Mouse (Mus musculus): ENCODE measurements around the gene Cnpy3. TPM values are rescaled to one million over a fixed set of nuclear protein-coding genes. Genes with fewer than 3 reads are reported as not detected.
"Not testable (repeated sequence)": the region's sequence is repeated elsewhere in the genome, so short reads cannot be mapped to it uniquely, and the experiment has no call there.

The Cnpy3 gene
- total RNA-seq, 2 experiments from 2014 or later = 68.6 to 121 TPM

GRCm38 (mm10) chr17:46767868-46768267 is 15.9 kb upstream of the Cnpy3 start:
- ATAC-seq (replicated peaks; ENCODE audit: poor library complexity, severe bottlenecking) = peak; percentile 50

GRCm38 (mm10) chr17:46764916-46765315 is 12.9 kb upstream of the Cnpy3 start:
- ATAC-seq (replicated peaks; ENCODE audit: poor library complexity, severe bottlenecking) = not testable (repeated sequence)

- ATAC-seq (replicated peaks; ENCODE audit: poor library complexity, severe bottlenecking) = no peak
These were observed 11.5 kb upstream of the Cnpy3 start, which contains the start of gene Ptcra for GRCm38 (mm10) chr17:46763544-46763943. Ptcra (minus strand) TSS chr17:46763712.

- ATAC-seq (replicated peaks; ENCODE audit: poor library complexity, severe bottlenecking) = no peak
These were observed 6.7 kb upstream of the Cnpy3 start for GRCm38 (mm10) chr17:46758753-46759152.

- peak; percentile 76 for ATAC-seq (replicated peaks; ENCODE audit: poor library complexity, severe bottlenecking)
These were observed 789 bp downstream of the Cnpy3 start for GRCm38 (mm10) chr17:46751056-46751793.

DNA sequence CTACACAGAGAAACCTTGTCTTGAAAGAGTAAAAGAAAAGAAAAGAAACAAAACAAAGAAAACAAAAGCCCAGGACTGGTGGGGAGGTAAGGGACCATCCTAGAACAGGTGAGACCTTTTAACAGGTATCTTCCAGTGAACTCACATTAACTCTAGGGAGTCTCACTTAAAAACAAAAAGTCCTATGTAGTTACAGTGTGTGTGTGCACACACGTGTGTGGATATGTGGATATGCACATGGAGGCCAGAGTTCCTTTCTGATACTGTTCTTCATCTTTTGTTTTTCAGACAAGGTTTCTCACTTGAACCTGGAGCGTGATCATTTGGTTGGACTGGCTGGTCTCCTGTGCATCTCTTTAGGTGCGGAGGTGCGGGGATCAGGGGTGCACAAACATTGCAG is 1.4 kb downstream of the Cnpy3 start:
- ATAC-seq (replicated peaks; ENCODE audit: poor library complexity, severe bottlenecking) = no peak

DNA sequence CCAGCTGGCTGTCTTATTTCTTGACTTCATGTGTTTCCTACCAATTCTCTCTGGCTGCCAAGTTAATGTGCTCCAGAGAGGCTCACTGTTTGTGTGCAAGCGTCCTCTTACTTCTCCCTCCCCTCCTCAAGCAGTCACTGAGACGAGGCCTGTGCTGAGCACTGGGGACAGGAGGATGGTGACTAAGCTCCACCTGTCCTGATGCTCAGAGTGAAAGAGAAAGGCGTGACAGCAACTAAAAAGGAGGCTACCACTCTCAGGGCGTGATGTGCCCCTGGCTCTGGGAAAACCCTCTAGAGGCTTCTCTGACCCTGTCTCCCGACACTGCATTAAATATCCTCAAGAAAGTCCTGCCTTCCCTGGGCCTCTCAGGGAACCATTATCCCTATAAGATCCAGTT is 2.7 kb downstream of the Cnpy3 start:
- no peak for ATAC-seq (replicated peaks; ENCODE audit: poor library complexity, severe bottlenecking)

DNA sequence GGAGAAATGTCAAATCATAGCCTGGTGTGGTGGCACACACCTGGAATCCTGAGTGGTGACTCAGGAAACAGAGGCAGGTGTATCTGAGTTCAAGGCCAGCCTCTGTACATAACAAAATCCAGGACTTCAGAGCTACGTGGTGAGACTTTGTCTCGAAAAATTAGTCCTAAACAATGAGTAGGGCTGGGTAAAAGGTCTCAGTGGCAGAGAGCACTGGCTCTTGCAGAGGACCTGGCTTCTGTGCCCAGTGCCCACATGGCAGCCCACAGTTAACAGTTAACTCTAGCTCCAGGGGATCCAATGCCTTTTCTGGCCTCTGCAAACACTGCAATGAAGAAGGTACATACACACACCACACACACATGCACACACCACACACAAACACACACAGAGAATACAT is 4.2 kb downstream of the Cnpy3 start:
- no peak for ATAC-seq (replicated peaks; ENCODE audit: poor library complexity, severe bottlenecking)

DNA sequence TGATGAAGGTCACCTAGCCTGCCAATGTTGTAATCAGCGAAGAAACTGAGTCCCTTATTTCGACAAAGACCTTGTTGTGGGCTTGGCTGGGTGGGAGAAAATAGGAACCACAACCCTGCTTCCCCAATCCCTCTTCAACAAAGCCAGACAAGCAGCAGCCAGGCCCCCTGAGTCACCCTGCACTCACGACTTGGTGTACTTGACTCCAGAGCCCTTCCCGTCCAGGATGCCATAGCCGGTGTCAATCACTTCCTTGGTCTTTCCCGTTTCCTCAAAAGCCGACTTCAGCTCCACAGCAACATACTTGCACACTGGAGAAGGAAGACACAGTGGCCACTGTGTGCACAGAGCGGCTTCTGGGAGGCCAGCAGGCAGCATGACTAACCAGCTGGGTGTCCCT is 4.8 kb downstream of the Cnpy3 start:
- peak; percentile 18 for ATAC-seq (replicated peaks; ENCODE audit: poor library complexity, severe bottlenecking)

GRCm38 (mm10) chr17:46745506-46745905 is 6.5 kb downstream of the Cnpy3 start:
- no peak for ATAC-seq (replicated peaks; ENCODE audit: poor library complexity, severe bottlenecking)

DNA sequence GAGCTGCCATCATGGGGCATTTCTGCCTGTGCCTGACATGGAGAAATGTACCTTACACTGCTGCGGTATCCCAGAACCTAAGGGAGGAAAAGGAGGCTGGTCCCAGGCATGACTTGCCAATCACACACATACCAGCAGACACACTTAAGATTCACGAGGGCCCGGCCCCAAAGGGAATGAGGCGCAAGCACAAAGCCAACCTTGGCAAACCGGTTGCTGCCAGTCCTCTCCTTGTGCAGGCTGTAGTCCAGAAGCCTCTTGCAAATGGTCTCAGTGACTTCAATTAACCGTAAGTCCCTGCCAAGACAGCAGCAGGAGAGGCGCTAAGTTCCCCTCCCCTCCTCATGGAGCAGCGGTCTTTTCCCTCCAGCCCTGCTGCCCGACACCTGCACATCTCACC is 9.0 kb downstream of the Cnpy3 start:
- no peak for ATAC-seq (replicated peaks; ENCODE audit: poor library complexity, severe bottlenecking)

- no peak for ATAC-seq (replicated peaks; ENCODE audit: poor library complexity, severe bottlenecking)
These were observed 10.7 kb downstream of the Cnpy3 start for GRCm38 (mm10) chr17:46741305-46741704.

- peak; percentile 70 for ATAC-seq (replicated peaks; ENCODE audit: poor library complexity, severe bottlenecking)
These were observed 15.9 kb downstream of the Cnpy3 start for GRCm38 (mm10) chr17:46736160-46736559.

GRCm38 (mm10) chr17:46735287-46735686 is 16.7 kb downstream of the Cnpy3 start:
- no peak for ATAC-seq (replicated peaks; ENCODE audit: poor library complexity, severe bottlenecking)

DNA sequence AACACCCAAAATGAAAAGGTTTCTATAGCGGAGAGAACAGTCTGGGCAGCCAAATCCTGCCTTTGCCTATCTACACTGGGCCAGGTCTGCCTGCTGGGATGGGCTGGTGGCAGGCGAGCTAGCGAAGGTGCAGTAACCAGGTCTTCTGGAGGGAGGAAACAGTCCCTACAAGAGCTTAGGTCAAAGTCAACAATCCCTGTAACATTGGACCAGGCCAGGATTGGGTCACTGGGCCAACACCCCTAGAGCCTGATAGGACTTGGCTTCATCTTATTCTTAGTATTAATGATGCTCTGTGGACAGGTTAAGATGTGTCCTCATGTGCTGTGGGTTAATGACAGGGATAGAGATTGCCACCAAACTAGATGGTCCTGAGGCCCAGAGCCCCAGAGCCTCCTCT is 18.0 kb downstream of the Cnpy3 start:
- no peak for ATAC-seq (replicated peaks; ENCODE audit: poor library complexity, severe bottlenecking)

DNA sequence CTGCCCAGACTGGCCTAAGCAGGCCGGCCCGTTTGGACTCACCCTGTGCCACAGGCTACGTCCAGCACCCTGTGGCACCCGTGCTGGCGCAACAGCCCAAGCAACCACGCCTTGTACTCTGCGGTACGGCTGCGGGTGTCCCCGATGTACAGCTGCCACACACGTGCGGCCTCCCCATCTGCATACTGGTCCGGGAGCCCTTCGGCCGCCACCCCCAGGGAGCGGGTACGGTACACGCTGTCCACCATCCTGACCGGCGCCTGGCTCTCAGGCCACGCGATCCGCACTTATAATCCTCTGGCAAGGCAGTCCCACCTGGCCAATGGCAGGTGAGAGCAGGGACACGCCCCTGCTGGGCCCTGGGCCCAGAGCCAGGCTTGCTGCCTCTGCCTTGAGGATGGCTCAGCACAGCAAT is 23.1 kb downstream of the Cnpy3 start, which contains the start of gene Gnmt:
Gene Gnmt (minus strand): TSS at position 265 of the 415 bp plus-strand sequence.
- peak; percentile 42 for ATAC-seq (replicated peaks; ENCODE audit: poor library complexity, severe bottlenecking)

DNA sequence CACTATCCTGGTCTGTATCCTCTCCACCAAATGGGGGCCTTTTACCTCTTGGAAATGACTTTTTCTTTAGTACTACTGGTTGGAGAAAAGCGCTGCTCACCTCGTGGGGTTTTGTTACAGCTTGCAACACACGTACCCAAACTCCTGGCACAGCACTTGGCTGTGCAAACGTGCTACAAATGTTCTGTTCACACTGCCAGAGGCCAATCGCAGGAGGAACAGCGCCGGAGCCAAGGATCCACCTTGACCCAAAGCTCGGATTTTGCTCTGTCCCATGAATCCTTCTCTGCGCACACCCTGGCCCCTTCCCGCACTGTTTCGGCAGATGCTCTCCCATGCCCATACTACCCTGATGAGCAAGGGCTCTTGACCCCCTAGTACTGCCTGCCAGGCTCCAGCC is 23.5 kb downstream of the Cnpy3 start:
- no peak for ATAC-seq (replicated peaks; ENCODE audit: poor library complexity, severe bottlenecking)

DNA sequence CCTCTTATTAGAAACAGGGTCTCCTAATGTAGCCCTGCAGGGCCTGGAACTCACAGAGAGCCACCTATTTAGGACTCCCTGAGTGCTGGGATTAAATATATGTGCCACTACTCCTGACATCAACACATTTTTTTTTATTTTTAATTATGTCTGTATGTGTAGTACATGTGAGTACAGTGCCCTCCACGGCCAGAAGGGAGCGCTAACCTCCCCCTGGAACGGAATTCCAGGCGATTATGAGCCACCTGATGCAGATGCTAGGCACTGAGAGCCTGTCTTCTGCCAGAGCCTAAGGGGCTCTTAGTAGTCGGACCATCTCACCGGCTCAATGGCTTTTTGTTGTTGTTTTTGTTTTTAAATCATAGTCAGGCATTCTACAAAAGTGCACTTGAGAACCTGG is 24.0 kb downstream of the Cnpy3 start:
- no peak; the same call in 1 of the 2 replicates for ATAC-seq (replicated peaks; ENCODE audit: poor library complexity, severe bottlenecking)

DNA sequence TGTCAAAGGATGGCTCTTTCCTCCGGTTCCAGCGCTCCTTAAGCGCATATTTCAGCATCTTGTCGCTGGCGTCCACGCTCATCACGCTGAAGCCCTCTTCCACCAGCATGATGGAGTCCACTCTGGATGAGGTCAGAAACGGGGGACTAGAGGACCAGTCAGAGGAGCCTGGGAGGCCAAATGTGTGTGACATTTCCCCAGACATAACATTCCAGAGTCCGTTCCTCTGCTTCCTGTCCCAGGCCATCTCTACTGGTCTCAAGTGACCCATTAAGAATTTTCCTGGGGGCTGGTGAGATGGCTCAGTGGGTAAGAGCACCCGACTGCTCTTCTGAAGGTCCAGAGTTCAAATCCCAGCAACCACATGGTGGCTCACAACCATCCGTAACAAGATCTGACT is 24.7 kb downstream of the Cnpy3 start:
- no peak for ATAC-seq (replicated peaks; ENCODE audit: poor library complexity, severe bottlenecking)

- peak; percentile 31; the same call in 1 of the 2 replicates for ATAC-seq (replicated peaks; ENCODE audit: poor library complexity, severe bottlenecking)
These were observed 26.0 kb downstream of the Cnpy3 start for GRCm38 (mm10) chr17:46725731-46726645.

DNA sequence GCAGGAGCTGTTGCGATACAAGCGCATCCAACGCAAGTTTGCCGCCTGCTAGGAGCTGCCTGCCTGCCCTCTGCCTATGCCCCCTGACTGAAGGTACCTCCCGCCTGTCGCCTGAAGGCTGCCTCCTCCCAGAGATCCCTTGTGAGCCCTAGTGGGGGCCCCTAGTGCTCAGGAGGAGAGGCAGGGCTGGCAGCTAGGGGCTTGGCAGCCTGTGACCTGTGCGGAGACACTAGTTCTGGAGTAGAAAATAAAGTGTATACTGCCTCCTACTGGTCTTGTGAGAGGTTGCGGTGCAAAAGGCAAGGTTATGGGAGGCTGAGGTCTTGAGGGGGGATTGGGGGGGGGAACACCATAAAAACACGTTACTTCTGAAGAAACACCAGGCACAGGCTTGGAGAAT is 26.7 kb downstream of the Cnpy3 start:
- peak; percentile 31 for ATAC-seq (replicated peaks; ENCODE audit: poor library complexity, severe bottlenecking)

Measured in granulocyte monocyte progenitor cell, adult 5-6 weeks (primary cell).